Mouse (Mus musculus) thymus, adult 2 months (tissue): ENCODE results near the gene Slc2a5. TPM values are rescaled to one million over a fixed set of nuclear protein-coding genes. Genes with fewer than 3 reads are reported as not detected.
A peak's percentile ranks its signal among the peaks of the same experiment; 100 is the strongest.

Source experiments
- DNase-seq: peaks from one replicate; pipeline ENCODE4 v3.0.0; 2021
- H3K27ac ChIP-seq: fragments of 200-500 bp; 2 replicates; pipeline ENCODE4 v1.5.1; 2012; ENCODE audit warnings: low read length, control low read depth; ENCODE audit not compliant: control insufficient read depth, insufficient read depth
- H3K27me3 ChIP-seq: fragments of 200-500 bp; 2 replicates; pipeline ENCODE4 v1.6.1; 2012; ENCODE audit warnings: mild to moderate bottlenecking, low read length, moderate library complexity, mixed read lengths; ENCODE audit not compliant: control insufficient read depth, insufficient read depth
- H3K36me3 ChIP-seq: fragments of 200-500 bp; 2 replicates; pipeline ENCODE4 v1.6.1; 2012; ENCODE audit warnings: mild to moderate bottlenecking, low read length, moderate library complexity; ENCODE audit not compliant: control insufficient read depth, insufficient read depth
- H3K4me1 ChIP-seq: fragments of 200-500 bp; replicated peaks from 2 replicates; pipeline ENCODE4 v1.6.1; 2012; ENCODE audit warnings: low read length; ENCODE audit not compliant: control insufficient read depth, insufficient read depth
- H3K4me3 ChIP-seq: fragments of 200-500 bp; 2 replicates; pipeline ENCODE4 v1.5.1; 2012; ENCODE audit warnings: mild to moderate bottlenecking, low read length, control low read depth, moderate library complexity; ENCODE audit not compliant: control insufficient read depth, insufficient read depth
- CTCF ChIP-seq: fragments of 200-500 bp; IDR thresholded peaks from 2 replicates; pipeline ENCODE4 v1.5.1; 2012; ENCODE audit warnings: mild to moderate bottlenecking, control low read depth, low read length, moderate library complexity, borderline replicate concordance; ENCODE audit not compliant: control insufficient read depth, poor library complexity, insufficient read depth; ENCODE audit errors: extremely low read depth
- POLR2A ChIP-seq: fragments of 200-500 bp; IDR thresholded peaks from 2 replicates; pipeline ENCODE4 v1.6.1; 2012; ENCODE audit warnings: mild to moderate bottlenecking, low read length, control low read depth, moderate library complexity; ENCODE audit not compliant: control insufficient read depth, poor library complexity, insufficient read depth; ENCODE audit errors: extremely low read depth
- WGBS: fragments of 180-500 bp; shearing (Covaris S2); methylation state at CpG from one replicate; pipeline ENCODE4 v1.1.7; 2018; 5-methylcytosine and 5-hydroxymethylcytosine counted together
- polyA plus RNA-seq: library from polyadenylated mRNA; depleted of rRNA; stranded (reverse); fragments of >200 nt; gene quantifications from 2 replicates; pipeline ENCODE4 v1.2.3, GENCODE M21; 2012

Gene Slc2a5
- polyA plus RNA-seq, 1 experiment, result 1.2 TPM

DNA sequence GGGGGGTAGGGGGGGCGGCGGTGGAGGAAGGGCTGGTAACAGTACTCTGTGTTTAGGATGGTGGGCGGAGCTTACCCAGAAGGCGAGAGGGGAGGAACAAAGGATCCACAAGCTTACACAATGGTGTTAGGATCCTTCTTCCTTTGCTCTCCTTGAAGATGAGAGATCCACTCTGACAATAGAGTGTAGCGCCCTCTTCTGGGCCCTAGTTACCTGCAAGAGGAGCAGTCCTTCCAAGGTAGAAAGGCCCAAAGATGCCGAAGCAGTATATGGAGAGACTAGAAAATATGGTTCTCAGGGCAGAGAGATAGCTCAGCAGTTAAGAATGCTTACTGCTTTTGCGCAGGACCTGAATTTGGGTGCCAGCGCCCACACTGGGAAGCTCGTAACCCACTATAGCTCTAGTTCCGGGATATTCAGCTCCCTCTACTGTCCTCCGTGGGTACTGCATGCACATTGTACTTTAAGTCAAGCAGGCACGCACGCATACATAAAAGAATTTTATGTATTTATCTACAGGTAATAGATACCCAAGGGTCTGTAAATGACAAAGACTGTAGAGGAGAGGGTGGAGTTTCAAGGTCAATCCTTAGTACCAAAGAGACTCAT, 43.6 kb downstream of the Slc2a5 start:
- H3K27me3 ChIP-seq, result no peaks in the 10 kb centered on the region
- H3K4me1 ChIP-seq, result no peaks in the 10 kb centered on the region
- no peaks in the 10 kb centered on the region for H3K36me3 ChIP-seq
- no peak for DNase-seq
- no peak overlapping the region for H3K27ac ChIP-seq
- 91% methylated on average over 13 of the region's 13 CpGs for WGBS
- TF ChIP-seq POLR2A (no peak), CTCF (no peak)
- H3K4me3 ChIP-seq, result no peak overlapping the region

DNA sequence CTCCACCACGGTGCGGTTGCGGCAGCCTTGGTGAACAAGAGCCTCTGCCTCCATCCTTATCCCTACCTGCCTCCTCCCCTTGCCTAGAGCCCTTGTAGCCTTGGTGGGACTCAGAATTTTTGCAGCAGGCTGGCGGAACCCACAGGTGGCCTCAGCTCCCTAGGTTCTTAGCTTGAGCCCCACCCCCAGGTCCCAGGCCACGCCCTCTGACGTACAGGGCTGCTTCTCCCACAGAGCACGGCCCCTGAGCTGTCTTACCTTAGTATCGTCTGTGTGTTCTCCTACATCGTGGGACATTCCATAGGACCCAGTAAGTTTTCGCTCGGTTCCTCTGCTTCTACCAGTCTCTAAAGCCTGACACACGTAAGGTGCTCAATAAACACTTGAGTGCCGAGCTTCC, 45.8 kb downstream of the Slc2a5 start:
- no peak for TF ChIP-seq POLR2A
- no peak for TF ChIP-seq CTCF
- no peaks in the 10 kb centered on the region for H3K36me3 ChIP-seq
- H3K4me1 ChIP-seq, result no peaks in the 10 kb centered on the region
- H3K27me3 ChIP-seq, result no peaks in the 10 kb centered on the region
- WGBS, result 79% methylated on average over 13 of the region's 13 CpGs
- H3K27ac ChIP-seq, result no peak overlapping the region
- no peak overlapping the region for H3K4me3 ChIP-seq
- no peak for DNase-seq

DNA sequence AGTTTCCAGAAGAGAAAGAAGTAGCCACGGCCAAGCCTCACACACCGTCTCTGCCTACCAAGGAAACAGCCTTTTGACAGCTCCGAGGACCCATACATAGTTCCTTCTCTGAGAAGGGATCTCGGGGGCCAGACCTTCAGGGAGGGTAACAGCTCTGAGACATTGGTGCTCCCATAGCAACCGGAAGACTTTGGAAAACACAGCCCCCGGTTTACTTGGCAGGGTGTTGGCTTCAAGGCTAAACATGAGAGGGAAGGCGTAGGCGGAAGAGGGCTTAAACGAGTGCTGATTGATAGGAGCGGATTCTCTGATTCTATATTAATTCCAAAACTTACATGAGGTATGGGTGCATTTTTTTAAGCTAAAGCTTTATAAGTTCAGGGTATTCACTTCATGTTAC, 49.3 kb downstream of the Slc2a5 start:
- H3K4me1 ChIP-seq, result no peaks in the 10 kb centered on the region
- no peak for DNase-seq
- 88% methylated on average over 10 of the region's 10 CpGs for WGBS
- H3K27ac ChIP-seq, result no peak overlapping the region
- no peak overlapping the region for H3K4me3 ChIP-seq
- no peaks in the 10 kb centered on the region for H3K36me3 ChIP-seq
- TF ChIP-seq CTCF, result no peak
- TF ChIP-seq POLR2A, result no peak
- H3K27me3 ChIP-seq, result no peaks in the 10 kb centered on the region

DNA sequence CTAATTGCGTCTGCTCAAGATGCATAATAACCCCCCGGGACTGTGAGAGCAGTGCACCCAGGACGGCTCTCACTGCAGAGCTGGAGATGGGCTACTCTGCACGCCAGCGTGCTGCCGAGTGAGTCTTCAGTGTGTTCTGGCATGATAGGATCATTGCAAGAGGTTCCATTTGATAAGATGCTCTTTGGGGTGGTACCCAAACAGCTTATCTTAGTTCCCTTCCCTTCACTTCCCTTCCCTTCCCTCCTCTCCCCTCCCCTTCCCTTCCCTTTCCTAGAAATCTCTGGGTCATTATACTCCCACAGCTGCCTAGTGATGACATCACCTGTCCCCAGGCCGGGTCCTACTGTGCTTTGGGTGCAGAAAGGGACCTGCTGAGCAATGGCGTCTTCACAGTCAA, 53.0 kb downstream of the Slc2a5 start:
- H3K27me3 ChIP-seq, result no peaks in the 10 kb centered on the region
- no peak overlapping the region for H3K4me3 ChIP-seq
- DNase-seq, result no peak
- H3K36me3 ChIP-seq, result no peaks in the 10 kb centered on the region
- no peak overlapping the region for H3K27ac ChIP-seq
- TF ChIP-seq CTCF, result no peak
- TF ChIP-seq POLR2A, result no peak
- H3K4me1 ChIP-seq, result no peaks in the 10 kb centered on the region
- WGBS, result 83% methylated on average over 8 of the region's 8 CpGs

DNA sequence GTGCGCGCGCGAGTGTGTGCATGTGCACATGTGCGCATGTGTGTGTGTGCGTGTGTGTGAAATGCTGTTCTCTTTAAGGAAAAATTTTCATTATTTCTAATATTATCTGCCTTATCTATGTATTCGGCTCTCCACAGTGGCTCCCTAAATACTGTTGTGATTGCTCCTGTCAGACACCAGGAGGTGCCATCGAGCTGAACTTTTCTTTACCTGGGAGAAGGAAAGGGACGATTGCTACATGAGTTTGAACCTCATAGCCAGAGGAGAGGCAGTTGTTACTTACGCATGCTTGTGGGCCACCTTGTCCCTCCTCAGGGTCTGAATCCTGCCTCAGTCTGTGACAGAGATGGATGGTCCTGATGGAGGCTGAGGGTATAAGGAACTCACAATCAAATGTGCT, 54.2 kb downstream of the Slc2a5 start:
- no peaks in the 10 kb centered on the region for H3K27me3 ChIP-seq
- DNase-seq, result peak; percentile 32
- no peak overlapping the region for H3K4me3 ChIP-seq
- TF ChIP-seq CTCF (no peak), POLR2A (no peak)
- no peak overlapping the region for H3K27ac ChIP-seq
- no peaks in the 10 kb centered on the region for H3K4me1 ChIP-seq
- whole genome bisulfite sequencing, result 58% methylated on average over 10 of the region's 10 CpGs
- H3K36me3 ChIP-seq, result no peaks in the 10 kb centered on the region

DNA sequence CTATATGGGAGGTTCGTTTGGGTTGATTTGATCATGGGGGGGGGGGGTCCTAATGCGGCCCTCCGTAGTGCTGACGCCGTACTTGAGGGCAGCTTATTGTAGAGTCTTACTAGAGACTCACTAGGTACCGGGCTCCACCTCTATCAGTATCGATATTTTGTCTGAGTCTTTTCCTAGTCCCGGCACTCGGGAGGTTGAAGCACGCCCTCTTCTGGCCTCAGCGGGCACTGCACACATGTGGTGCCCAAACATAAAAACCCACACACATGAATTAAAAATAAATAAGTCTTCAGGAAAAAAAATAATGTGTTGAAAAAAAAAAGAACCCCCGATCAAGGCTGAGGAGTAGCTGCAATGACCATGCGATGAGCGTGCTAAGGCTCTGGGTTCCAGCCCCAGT, 54.9 kb downstream of the Slc2a5 start:
- Histone ChIP-seq H3K27me3 (no peaks in the 10 kb centered on the region), H3K4me1 (no peaks in the 10 kb centered on the region), H3K4me3 (no peak overlapping the region), H3K36me3 (no peaks in the 10 kb centered on the region), H3K27ac (no peak overlapping the region)
- TF ChIP-seq POLR2A, result no peak
- TF ChIP-seq CTCF, result no peak
- WGBS, result 97% methylated on average over 14 of the region's 14 CpGs
- DNase-seq, result no peak

DNA sequence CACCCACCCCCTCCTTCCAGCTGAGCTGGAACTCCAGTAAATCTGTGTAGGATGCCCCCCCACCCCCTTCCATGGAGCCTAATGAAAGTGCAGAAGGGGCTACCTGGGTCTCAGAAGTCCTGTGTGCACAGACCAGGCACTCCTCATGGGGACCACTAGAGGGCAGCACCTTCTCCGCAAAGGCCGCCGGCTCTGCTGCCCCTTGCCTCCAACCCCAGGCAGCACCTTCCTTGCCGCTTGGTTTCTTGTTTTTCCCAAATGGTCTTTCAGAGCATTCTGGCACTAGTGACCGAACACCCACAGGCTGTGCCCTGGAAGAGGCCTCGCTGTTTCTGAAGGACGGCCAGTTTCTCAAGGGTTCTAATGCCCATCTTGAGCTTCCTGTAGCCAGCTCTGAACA, 57.5 kb downstream of the Slc2a5 start:
- Histone ChIP-seq H3K4me3 (no peak overlapping the region), H3K27me3 (no peaks in the 10 kb centered on the region), H3K4me1 (no peaks in the 10 kb centered on the region), H3K27ac (no peak overlapping the region), H3K36me3 (no peaks in the 10 kb centered on the region)
- WGBS, result 6% methylated on average over 7 of the region's 7 CpGs
- peak; percentile 27 for DNase-seq
- TF ChIP-seq POLR2A (no peak), CTCF (peak; percentile 92)
